Mouse (Mus musculus): ENCODE data around the gene Zic5.

The Zic5 gene

DNA sequence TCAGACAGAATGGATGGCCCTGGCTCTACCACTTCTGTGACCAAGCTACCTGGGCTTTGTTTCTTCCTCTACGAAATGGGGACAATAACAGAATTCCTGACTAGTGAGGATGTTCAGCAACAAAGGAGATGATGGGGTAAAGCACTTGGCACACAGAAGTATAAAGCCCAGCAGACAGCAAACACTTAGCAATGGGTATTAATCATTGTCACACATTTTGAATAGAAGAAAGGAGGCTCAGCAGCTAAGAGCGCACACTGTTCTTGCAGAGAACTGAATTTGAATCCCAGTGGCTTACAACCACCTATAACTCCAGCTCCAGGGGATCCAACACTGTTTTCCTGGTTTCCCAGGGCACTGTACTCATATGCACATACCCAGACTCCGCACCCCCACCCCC is 37.8 kb downstream of the Zic5 start:
- no peak for DNase-seq (ENCODE audit: low spot score)

DNA sequence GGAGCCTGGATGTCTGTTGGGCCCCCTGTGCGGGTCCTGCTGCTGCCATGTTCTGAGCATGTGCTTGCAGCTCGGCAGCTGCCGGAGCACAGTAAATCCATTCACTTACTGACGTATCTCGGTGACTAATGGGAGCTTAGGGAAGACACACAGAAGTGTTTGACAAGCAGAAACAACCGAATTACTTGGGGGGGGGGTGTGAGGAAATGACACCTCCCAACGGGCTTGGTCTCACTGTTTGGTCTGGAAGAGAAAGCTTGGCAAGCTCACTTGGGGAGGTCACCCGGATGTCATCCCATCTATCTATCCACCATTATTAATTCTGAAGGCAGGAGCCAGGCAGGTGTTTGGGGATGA is 38.3 kb downstream of the Zic5 start:
- DNase-seq (ENCODE audit: low spot score), result no peak

DNA sequence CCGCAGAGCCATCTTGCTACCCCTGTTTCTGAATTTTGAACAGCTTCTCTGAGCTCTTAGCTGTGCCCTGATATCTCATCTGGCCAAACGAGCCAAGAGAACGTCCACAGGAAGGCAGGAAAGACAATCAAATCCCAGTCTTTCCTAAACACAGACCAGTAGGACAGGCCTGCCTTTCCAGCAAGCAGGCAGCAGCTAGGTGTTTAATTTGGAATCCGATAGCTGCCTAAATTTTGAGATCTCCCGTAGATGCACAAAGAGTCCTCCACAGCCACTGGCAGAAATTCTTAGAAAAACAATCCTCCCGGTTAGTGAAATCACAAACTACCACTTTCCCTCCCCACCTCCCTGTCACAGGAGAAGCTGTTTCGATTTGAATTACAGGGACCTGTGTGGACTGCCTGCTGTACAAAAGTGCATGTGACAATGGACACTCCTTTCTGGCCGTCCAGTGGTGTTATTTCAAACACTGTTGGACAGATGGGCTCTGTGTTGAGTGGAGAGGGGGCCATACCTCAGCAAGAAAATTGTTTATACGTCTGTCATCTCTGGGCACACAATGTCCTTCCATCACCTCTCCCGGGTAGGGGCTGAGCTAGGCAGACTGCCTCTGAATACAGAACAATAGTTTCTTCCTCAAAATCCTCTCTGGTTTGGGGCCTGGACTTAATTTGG is 38.8 kb downstream of the Zic5 start:
- no peak for DNase-seq (ENCODE audit: low spot score)

DNA sequence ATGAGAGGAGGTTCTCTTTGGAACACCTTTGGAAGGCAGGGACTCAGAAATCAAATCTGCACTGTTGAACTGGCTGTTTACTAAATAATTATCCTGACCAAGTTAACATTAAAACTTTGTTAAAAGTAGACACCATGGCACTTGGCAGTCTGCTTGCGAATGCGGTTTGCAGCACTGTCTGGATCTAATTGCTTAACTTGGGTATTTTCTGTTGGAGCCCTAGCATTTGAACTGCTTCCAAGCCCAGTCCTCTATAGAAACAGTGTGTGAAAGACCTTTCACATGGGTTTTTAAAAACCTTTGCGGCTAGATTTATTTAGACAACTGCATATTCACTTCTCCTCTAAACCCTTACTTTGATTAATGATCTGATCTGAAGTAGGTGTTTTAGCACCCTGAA is 41.0 kb downstream of the Zic5 start:
- DNase-seq (ENCODE audit: low spot score), result no peak

DNA sequence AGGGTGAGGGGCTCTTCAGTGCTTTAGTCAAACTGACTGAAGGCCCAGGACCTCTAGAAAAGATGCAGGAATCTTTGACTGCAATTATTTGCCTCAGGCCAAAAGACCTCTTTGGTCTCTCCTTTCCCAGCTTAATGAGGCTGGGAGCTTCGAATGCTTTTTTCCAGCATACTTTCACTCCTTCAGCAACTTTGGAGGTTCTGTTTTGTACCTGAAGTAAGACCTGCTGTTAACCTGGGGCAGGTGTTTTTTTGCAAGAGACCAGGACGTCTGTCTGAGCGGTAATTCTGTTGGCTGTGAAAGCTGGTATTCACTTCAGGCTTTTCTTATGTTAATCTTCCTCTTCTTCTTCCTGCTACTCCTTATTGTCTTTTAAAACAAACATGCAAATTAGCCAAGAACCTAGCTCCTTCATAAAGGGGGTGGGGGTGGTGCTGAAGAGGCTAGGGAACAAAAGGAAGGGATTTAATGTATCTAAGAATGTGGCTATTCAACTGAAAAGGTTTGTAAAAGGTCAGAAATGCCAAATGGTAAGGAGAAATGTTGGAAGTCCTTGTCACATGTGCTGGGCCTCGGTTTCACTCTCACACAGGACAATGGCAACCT is 49.2 kb downstream of the Zic5 start:
- no peak for DNase-seq (ENCODE audit: low spot score)

DNA sequence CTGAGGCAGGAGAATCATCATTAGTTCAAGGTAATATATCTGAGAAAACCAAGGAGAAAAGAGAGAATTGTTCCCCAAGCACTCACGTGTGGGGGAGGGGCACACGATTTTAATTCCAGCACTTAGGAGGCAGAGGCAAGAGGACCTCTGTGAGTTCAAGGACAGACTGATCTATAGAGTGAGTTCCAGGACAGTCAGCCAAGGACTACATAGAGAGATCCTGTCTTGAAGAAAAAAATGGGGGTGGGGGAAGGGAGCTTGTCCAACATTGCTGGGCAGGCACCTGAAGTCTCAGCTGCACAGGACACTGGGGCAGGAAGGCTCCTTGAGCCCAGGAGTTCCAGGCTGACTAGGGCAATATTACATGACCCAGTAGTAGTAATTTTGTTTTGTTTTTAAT is 50.7 kb downstream of the Zic5 start:
- DNase-seq (ENCODE audit: low spot score), result no peak

DNA sequence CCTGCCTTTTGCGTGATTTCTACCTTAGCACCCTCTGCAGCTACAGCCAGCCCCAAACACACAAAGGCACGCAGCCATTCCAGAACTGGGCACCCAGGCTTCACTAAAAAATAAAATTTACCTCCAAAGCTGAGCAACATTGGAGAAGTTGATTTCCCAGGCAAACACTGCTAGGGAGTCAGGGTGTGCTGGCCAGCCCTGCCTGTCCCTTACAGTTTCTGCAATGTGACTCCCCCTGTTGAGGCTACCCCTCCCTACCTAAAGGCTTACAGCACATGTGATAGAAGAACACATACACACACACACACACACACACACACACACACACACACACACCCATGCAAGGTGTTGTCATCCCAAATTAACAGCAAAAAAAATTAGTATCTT is 51.9 kb downstream of the Zic5 start:
- no peak for DNase-seq (ENCODE audit: low spot score)

DNA sequence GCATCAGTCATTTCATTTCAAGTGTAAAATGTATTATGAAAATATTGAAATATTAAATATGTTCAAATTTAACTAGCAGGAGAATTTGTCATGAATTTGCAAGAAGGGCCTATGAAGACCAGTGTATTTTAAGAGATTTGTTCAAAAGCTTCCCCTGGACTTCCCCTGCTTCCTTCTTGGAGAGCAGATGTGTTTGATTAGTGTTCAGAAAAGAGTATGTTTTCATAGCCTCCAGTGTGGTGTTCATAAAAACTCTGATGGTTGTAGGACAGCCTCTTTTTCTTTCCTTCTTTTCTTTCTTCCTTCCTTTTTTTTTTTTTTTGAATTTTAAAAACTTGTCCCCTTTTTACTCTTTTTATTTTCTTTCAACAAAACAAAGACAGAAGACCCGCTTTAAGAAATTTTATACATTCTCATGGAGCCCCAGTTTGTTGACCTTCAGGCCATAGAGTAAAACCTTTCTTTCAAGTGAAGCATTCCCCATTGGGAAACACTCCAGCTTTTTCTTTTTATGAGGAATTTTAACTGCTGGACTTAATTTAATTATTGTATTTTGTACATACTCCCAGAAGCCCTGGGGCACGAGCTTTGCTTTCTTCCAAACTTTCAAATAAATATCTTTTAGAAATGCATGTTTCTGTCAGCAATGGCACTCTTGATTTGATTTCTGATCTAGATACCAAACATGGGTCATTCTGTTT is 52.5 kb downstream of the Zic5 start:
- DNase-seq (ENCODE audit: low spot score), result no peak

Measured in testis, postnatal 14 days (tissue).